Mouse (Mus musculus): Measurements from ENCODE around the gene Zdhhc18. TPM values are rescaled to one million over a fixed set of nuclear protein-coding genes. Genes with fewer than 3 reads are reported as not detected.

The Zdhhc18 gene
- polyA plus RNA-seq, 1 experiment from 2014 or later, result 0.79 TPM

GRCm38 (mm10) chr4:133676189-133676588 is 26.2 kb upstream of the Zdhhc18 start:
- no peak for ATAC-seq (ENCODE audit: low read depth)
- H3K27me3 ChIP-seq (ENCODE audit: control insufficient read depth, insufficient read depth, low read depth, low read length), result no peaks in the 10 kb centered on the region
- no peak overlapping the region for H3K4me3 ChIP-seq (ENCODE audit: low read depth, low read length)
- H3K4me2 ChIP-seq (ENCODE audit: low read depth, low read length), result no peak overlapping the region; the same call in 1 of the 2 replicates
- no peak overlapping the region for H3K9ac ChIP-seq (ENCODE audit: low read depth, low read length)
- 27% methylated on average over 3 of the region's 3 CpGs for WGBS (ENCODE audit: insufficient replicate concordance)
- peak overlapping the region; percentile 76 for H3K27ac ChIP-seq (ENCODE audit: low read length)
- no peaks in the 10 kb centered on the region for H3K9me3 ChIP-seq (replicated peaks; ENCODE audit: control insufficient read depth, low read length)
- H3K36me3 ChIP-seq (ENCODE audit: control insufficient read depth, insufficient read depth), result peaks cover 12% of the 10 kb centered on the region
- peaks cover 40% of the 10 kb centered on the region for H3K4me1 ChIP-seq (ENCODE audit: control insufficient read depth, low read depth, low read length)

- peaks cover 45% of the 10 kb centered on the region for H3K4me1 ChIP-seq (ENCODE audit: control insufficient read depth, low read depth, low read length)
- H3K36me3 ChIP-seq (ENCODE audit: control insufficient read depth, insufficient read depth), result peaks cover 6% of the 10 kb centered on the region
- H3K4me3 ChIP-seq (ENCODE audit: low read depth, low read length), result no peak overlapping the region
- WGBS (ENCODE audit: insufficient replicate concordance), result 20% methylated on average over 5 of the region's 5 CpGs
- H3K27ac ChIP-seq (ENCODE audit: low read length), result peak overlapping the region; percentile 98
- H3K27me3 ChIP-seq (ENCODE audit: control insufficient read depth, insufficient read depth, low read depth, low read length), result no peaks in the 10 kb centered on the region
- H3K9me3 ChIP-seq (replicated peaks; ENCODE audit: control insufficient read depth, low read length), result no peaks in the 10 kb centered on the region
- H3K4me2 ChIP-seq (ENCODE audit: low read depth, low read length), result no peak overlapping the region
- H3K9ac ChIP-seq (ENCODE audit: low read depth, low read length), result no peak overlapping the region
- ATAC-seq (ENCODE audit: low read depth), result peak; percentile 39
Observed at GRCm38 (mm10) chr4:133675594-133676016, 25.7 kb upstream of the Zdhhc18 start.

GRCm38 (mm10) chr4:133674331-133674695 is 24.4 kb upstream of the Zdhhc18 start:
- peak overlapping the region; percentile 80; the same call in 1 of the 2 replicates for H3K4me3 ChIP-seq (ENCODE audit: low read depth, low read length)
- H3K4me1 ChIP-seq (ENCODE audit: control insufficient read depth, low read depth, low read length), result peaks cover 51% of the 10 kb centered on the region
- peak overlapping the region; percentile 75 for H3K4me2 ChIP-seq (ENCODE audit: low read depth, low read length)
- H3K9ac ChIP-seq (ENCODE audit: low read depth, low read length), result peak overlapping the region; percentile 13; the same call in 1 of the 2 replicates
- 16% methylated on average over 8 of the region's 8 CpGs for WGBS (ENCODE audit: insufficient replicate concordance)
- no peaks in the 10 kb centered on the region for H3K27me3 ChIP-seq (ENCODE audit: control insufficient read depth, insufficient read depth, low read depth, low read length)
- no peak for ATAC-seq (ENCODE audit: low read depth)
- H3K27ac ChIP-seq (ENCODE audit: low read length), result peak overlapping the region; percentile 98
- peaks cover 2% of the 10 kb centered on the region; the same call in 1 of the 2 replicates for H3K36me3 ChIP-seq (ENCODE audit: control insufficient read depth, insufficient read depth)
- no peaks in the 10 kb centered on the region for H3K9me3 ChIP-seq (replicated peaks; ENCODE audit: control insufficient read depth, low read length)

DNA sequence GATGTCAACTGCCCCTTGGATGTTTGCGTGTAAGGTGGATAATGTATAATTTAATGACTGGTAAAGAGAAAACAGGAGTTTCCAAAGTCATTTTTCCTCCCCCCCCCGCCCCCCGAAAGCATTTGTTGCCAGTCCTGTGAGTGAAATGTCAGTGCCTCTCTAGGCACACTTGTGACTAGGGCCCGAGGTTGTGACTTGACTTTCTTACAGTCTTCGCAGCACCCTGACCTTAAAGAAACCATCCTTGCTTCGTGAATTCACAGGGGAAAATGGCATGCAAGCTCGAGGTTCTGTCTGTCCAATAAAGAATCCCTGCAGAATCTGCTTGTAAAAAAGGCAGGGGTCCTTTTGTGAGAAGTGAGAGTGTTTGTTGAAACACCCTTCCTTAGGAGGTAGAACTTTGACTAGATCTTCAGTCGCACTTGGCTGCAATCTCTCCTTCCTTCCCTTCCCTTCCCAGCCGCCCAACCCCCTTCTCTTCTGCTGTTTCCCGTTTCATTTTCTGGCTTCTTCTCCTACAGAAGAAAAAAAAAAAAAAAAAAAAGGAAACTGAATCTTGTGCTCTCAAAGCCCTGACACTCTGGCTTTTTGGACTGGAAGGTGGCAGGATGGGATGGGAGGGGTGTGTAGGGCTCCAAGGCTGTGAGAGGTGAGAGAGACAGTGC is 23.8 kb upstream of the Zdhhc18 start:
- Histone ChIP-seq H3K27ac (ENCODE audit: low read length) (peak overlapping the region; percentile 98), H3K9ac (ENCODE audit: low read depth, low read length) (peak overlapping the region; percentile 26), H3K4me2 (ENCODE audit: low read depth, low read length) (peak overlapping the region; percentile 75), H3K4me1 (ENCODE audit: control insufficient read depth, low read depth, low read length) (peaks cover 51% of the 10 kb centered on the region), H3K9me3 (replicated peaks; ENCODE audit: control insufficient read depth, low read length) (no peaks in the 10 kb centered on the region), H3K36me3 (ENCODE audit: control insufficient read depth, insufficient read depth) (peaks cover 2% of the 10 kb centered on the region; the same call in 1 of the 2 replicates), H3K27me3 (ENCODE audit: control insufficient read depth, insufficient read depth, low read depth, low read length) (no peaks in the 10 kb centered on the region), H3K4me3 (ENCODE audit: low read depth, low read length) (peak overlapping the region; percentile 80; the same call in 1 of the 2 replicates)
- 4% methylated on average over 10 of the region's 10 CpGs for WGBS (ENCODE audit: insufficient replicate concordance)
- ATAC-seq (ENCODE audit: low read depth), result no peak

DNA sequence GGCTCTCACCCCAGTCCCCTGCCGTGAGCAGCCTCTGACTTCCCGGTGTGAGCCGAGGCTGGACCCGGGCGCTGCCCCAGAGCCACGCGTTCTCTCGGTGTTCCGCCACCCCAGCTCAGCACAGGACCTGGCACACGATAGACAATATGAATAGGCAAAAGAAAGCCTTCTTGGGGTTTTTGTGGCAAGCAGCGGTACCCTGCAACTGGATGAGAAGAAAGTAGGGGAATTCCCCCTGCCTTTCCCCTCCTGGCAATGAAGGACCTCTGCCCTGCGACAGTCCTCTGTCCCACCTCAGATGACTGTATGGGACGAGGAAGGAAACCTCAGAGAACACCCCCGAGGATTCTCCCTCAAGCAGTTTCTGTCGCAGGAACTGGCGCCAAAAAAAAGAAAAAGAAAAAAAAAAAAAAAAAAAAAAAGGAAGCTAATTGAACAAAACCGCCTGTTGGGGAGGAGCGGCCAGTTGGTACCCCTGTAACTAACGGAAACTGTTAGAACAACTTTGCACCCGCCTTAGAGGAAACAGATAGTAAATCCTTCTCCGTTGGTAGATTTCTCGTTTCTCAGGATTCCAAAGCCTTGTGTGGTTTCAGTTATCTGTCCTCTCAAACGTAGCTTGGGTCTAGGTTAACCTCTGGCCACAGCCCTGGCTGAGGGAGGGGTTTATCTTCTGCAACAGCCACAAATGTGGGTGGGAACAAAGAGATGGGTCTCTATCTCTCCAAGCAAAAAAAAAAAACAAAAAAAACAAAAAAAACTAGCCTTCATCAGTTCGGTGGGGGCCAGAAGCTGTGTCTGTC is 23.1 kb upstream of the Zdhhc18 start:
- Histone ChIP-seq H3K4me3 (ENCODE audit: low read depth, low read length) (peak overlapping the region; percentile 80), H3K36me3 (ENCODE audit: control insufficient read depth, insufficient read depth) (no peaks in the 10 kb centered on the region), H3K4me2 (ENCODE audit: low read depth, low read length) (peak overlapping the region; percentile 75), H3K27ac (ENCODE audit: low read length) (peak overlapping the region; percentile 98), H3K9me3 (replicated peaks; ENCODE audit: control insufficient read depth, low read length) (no peaks in the 10 kb centered on the region), H3K9ac (ENCODE audit: low read depth, low read length) (peak overlapping the region; percentile 87), H3K4me1 (ENCODE audit: control insufficient read depth, low read depth, low read length) (peaks cover 51% of the 10 kb centered on the region), H3K27me3 (ENCODE audit: control insufficient read depth, insufficient read depth, low read depth, low read length) (no peaks in the 10 kb centered on the region)
- 0% methylated on average over 24 of the region's 24 CpGs for WGBS (ENCODE audit: insufficient replicate concordance)
- peak; percentile 38 for ATAC-seq (ENCODE audit: low read depth)

DNA sequence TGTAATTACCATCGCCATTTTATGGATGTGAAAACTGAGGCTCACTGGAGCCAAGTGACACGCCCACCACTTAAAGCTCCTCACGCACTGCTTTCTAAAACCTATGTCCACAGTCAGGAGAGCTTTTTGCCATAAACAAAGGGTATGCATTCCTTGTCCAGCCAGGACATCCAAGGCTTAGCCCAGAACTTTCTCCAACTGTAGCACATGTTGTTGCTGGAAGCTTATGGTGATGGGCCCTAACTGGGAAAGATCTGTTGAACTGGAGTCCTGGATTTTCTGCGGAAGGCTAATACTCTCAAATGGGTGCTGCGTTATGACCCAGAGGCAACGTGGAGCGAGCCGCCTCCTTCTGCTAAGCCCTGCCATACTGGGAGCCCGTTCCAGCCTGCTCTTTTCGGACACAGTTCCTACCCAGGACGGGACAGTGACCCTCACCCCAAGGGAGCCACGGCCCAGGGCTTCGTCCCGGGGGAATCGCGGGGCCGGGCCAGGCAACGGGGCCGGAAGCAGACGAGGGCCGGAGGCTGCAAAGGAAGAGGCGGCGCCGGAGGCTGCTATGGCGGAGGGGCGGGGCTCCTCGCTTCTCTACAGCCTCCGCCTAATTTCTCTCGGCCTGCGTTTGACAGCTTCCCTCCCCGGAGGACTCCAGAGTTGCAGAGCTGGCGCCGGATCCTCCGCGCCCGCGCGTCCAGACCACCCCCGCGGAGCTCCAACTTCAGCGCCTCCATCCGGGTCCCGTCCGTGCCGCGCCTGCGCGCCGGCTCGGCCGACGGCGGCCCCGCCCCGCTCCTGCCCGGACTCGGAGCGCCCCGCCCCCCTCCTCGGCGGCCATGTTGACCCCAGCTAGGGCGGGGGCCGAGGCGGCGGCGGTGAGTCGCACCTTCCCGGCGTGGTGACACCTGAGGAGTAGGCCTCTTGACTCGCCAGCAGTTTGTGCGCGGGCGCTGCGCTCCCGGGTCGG is 22.2 kb upstream of the Zdhhc18 start, which contains the start of gene Pigv:
Gene Pigv, minus strand, starts transcription at position 767 of the 964 bp plus-strand sequence.
- under 1% methylated on average over 74 of the region's 76 CpGs for WGBS (ENCODE audit: insufficient replicate concordance)

DNA sequence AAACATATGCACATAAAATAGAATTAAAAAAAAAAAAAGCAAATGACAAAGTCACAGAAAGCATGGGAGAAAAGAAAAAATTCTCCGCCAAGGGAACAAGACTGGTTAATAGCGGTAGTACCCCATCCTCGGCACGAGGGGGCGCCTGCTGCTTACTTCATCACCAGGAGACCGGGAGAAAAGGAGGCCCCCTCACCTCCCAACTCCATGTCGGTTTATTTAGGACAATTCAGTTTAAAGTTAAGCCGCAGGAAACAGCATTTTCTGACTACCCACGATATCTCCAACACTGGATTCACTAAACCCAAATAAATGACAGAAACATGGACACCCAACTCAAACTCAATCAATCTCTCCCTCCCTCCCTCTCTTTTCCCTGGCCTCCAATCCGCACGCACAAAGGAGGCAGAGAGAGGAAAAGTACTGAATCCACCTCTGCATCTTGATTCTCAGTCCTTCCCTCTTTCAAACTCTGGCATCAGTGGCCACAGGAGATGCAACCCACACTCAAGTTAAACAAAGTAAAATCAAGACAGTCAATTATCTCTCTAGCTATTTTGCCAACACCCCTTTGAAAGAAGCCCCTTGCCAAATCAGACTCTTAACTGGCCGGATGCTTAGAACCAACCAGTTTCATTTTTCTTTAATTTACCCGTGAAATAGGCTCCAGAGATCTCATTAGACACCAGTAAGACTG is 21.4 kb upstream of the Zdhhc18 start:
- Histone ChIP-seq H3K4me2 (ENCODE audit: low read depth, low read length) (peak overlapping the region; percentile 75), H3K4me3 (ENCODE audit: low read depth, low read length) (peak overlapping the region; percentile 80), H3K27me3 (ENCODE audit: control insufficient read depth, insufficient read depth, low read depth, low read length) (no peaks in the 10 kb centered on the region), H3K9me3 (replicated peaks; ENCODE audit: control insufficient read depth, low read length) (no peaks in the 10 kb centered on the region), H3K36me3 (ENCODE audit: control insufficient read depth, insufficient read depth) (no peaks in the 10 kb centered on the region), H3K27ac (ENCODE audit: low read length) (peak overlapping the region; percentile 98), H3K4me1 (ENCODE audit: control insufficient read depth, low read depth, low read length) (peaks cover 51% of the 10 kb centered on the region), H3K9ac (ENCODE audit: low read depth, low read length) (peak overlapping the region; percentile 87)
- 2% methylated on average over 12 of the region's 13 CpGs for WGBS (ENCODE audit: insufficient replicate concordance)
- no peak for ATAC-seq (ENCODE audit: low read depth)

More for the DNA sequence above, 22.2 kb upstream of the Zdhhc18 start, which contains the start of gene Pigv:
- Histone ChIP-seq H3K4me1 (ENCODE audit: control insufficient read depth, low read depth, low read length) (peaks cover 51% of the 10 kb centered on the region), H3K4me3 (ENCODE audit: low read depth, low read length) (peak within 1 kb of the TSS; percentile 80), H3K27ac (ENCODE audit: low read length) (peak within 1 kb of the TSS; percentile 98), H3K4me2 (ENCODE audit: low read depth, low read length) (peak within 1 kb of the TSS; percentile 75), H3K27me3 (ENCODE audit: control insufficient read depth, insufficient read depth, low read depth, low read length) (no peaks in the 10 kb centered on the region), H3K36me3 (ENCODE audit: control insufficient read depth, insufficient read depth) (no peaks in the 10 kb centered on the region), H3K9ac (ENCODE audit: low read depth, low read length) (peak within 1 kb of the TSS; percentile 87), H3K9me3 (replicated peaks; ENCODE audit: control insufficient read depth, low read length) (no peaks in the 10 kb centered on the region)
- peak; percentile 87 for ATAC-seq (ENCODE audit: low read depth)

DNA sequence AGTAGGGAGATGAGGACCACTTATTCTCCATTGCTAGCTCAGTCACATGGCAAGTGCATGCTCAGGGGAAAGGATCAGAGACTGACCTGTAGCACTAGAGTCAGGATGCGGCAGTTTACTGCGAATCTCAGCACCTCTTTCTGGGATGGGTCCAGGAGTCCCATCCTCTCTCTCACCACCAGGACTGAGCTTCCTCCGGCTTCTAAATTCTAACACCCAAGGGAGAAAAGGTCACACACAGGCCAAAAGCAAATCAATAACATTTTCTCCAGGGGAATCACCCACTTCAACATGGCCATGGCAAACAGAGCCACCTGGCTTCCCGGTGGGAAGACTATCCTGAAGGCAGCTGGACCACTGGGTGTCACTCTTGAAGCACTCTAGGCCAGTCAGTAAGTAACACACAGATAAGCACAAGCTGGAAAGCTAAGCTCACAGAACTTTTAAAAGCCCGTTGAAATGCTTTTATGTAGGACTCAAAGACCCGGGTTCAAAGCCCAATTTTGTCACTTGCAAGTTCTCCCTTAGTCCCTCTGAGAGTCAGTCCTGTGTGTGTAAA is 19.8 kb upstream of the Zdhhc18 start:
- H3K36me3 ChIP-seq (ENCODE audit: control insufficient read depth, insufficient read depth), result no peaks in the 10 kb centered on the region
- no peak overlapping the region for H3K4me3 ChIP-seq (ENCODE audit: low read depth, low read length)
- H3K9me3 ChIP-seq (replicated peaks; ENCODE audit: control insufficient read depth, low read length), result no peaks in the 10 kb centered on the region
- no peak overlapping the region for H3K4me2 ChIP-seq (ENCODE audit: low read depth, low read length)
- peaks cover 44% of the 10 kb centered on the region for H3K4me1 ChIP-seq (ENCODE audit: control insufficient read depth, low read depth, low read length)
- no peak overlapping the region for H3K9ac ChIP-seq (ENCODE audit: low read depth, low read length)
- H3K27me3 ChIP-seq (ENCODE audit: control insufficient read depth, insufficient read depth, low read depth, low read length), result no peaks in the 10 kb centered on the region
- H3K27ac ChIP-seq (ENCODE audit: low read length), result no peak overlapping the region
- ATAC-seq (ENCODE audit: low read depth), result no peak
- 55% methylated on average over 6 of the region's 6 CpGs for whole genome bisulfite sequencing (ENCODE audit: insufficient replicate concordance)
